Mouse (Mus musculus): ENCODE measurements at regions not wholly inside any gene's neighbourhood (a gene's known extent, or its start where the extent isn't known, plus 50 kb on each side); places are given as distances from the start of the nearest gene placed in this dataset.

- in situ Hi-C loops (cut with MboI; ENCODE audit: unreplicated experiment in 2 of 2) = loop anchor here in 1 of 2 experiments (25.0 kb wide), 3 partner anchors 884 to 1134 kb away; partner anchors contain the start of gene Jarid2
Measured at GRCm38 (mm10) chr13:43852888-43853287, 68.3 kb downstream of the Cd83 start.

GRCm38 (mm10) chr13:43854973-43855372 is 70.4 kb downstream of the Cd83 start:
- in situ Hi-C loops (cut with MboI; ENCODE audit: unreplicated experiment in 2 of 2) = loop anchor here in 1 of 2 experiments (25.0 kb wide), 3 partner anchors 882 to 1132 kb away; partner anchors contain the start of gene Jarid2

GRCm38 (mm10) chr13:43860932-43861331 is 76.4 kb downstream of the Cd83 start:
- in situ Hi-C loops (cut with MboI; ENCODE audit: unreplicated experiment in 2 of 2) = loop anchor here (10.0 to 25.0 kb wide), 8 partner anchors 106 to 1126 kb away; partner anchors contain the start of gene Jarid2 (in 1 of the 2)

GRCm38 (mm10) chr13:43861424-43861823 is 76.8 kb downstream of the Cd83 start:
- in situ Hi-C loops (cut with MboI; ENCODE audit: unreplicated experiment in 2 of 2) = loop anchor here (10.0 to 25.0 kb wide), 8 partner anchors 107 to 1126 kb away; partner anchors contain the start of gene Jarid2 (in 1 of the 2)

- in situ Hi-C loops (cut with MboI; ENCODE audit: unreplicated experiment in 2 of 2) = loop anchor here (10.0 to 25.0 kb wide), 8 partner anchors 107 to 1125 kb away; partner anchors contain the start of gene Jarid2 (in 1 of the 2)
Measured at GRCm38 (mm10) chr13:43862056-43862455, 77.5 kb downstream of the Cd83 start.

DNA sequence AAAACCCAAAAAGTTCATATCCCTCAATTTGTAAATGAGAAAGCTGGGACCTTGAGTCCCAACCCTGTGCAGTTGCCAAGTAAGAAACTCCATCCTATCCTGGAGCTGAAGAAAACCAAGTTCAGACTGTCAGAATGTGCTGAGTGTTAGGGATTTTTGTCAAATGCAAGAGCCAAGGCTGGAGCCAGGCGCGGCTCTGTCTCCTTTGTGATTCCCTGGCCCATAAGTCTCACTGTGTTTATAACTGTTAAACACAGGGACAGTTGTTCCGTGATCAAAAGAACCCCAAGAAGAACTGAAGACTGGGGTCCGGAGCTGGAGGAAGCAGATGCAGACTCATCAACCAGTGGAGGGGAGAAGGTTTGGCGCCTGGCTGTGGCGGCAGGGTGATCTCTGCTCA is 78.0 kb downstream of the Cd83 start:
- in situ Hi-C loops (cut with MboI; ENCODE audit: unreplicated experiment in 2 of 2) = loop anchor here (10.0 to 25.0 kb wide), 8 partner anchors 108 to 1125 kb away; partner anchors contain the start of gene Jarid2 (in 1 of the 2)

GRCm38 (mm10) chr13:43863581-43864100 is 79.1 kb downstream of the Cd83 start:
- in situ Hi-C loops (cut with MboI; ENCODE audit: unreplicated experiment in 2 of 2) = loop anchor here (10.0 to 25.0 kb wide), 8 partner anchors 109 to 1124 kb away; partner anchors contain the start of gene Jarid2 (in 1 of the 2)

DNA sequence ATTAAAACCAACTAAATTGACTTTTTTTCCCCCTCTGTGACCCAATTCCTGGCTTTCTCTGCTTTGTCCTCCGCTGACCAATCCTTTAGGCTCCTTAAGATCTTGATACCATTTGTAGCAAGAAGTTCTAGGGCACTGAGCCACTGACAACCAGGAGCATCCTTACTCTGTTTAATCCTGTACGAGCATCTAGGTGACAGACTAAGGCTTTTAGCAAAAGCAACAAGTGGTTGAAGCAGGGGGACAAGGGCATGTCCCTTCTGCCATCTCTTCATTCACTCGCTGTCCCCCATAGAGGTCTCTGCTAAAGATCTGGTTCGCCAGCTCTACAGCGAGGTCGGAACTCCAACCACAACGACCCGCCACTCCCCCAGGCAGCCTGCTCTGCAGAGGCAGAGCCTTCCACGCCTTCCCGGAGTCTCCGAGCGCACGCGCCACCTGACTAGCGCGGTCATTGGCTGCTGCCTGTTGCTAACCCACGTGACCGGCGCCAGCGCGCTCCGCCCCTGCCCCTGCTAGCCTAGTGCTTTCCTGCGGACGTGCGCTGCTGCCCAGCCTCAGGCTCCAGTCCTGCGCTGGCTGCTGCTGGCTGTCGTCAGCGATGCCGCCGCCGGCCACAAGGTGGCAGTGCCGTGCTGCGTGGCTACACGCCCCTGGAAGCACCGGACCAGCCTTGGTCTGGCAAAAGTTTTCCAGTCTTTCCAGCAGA is 79.7 kb downstream of the Cd83 start:
- in situ Hi-C loops (cut with MboI; ENCODE audit: unreplicated experiment in 2 of 2) = loop anchor here (10.0 to 25.0 kb wide), 8 partner anchors 110 to 1123 kb away; partner anchors contain the start of gene Jarid2 (in 1 of the 2)

GRCm38 (mm10) chr13:43865036-43865435 is 80.5 kb downstream of the Cd83 start:
- in situ Hi-C loops (cut with MboI; ENCODE audit: unreplicated experiment in 2 of 2) = loop anchor here (10.0 to 25.0 kb wide), 8 partner anchors 110 to 1122 kb away; partner anchors contain the start of gene Jarid2 (in 1 of the 2)

- in situ Hi-C loops (cut with MboI; ENCODE audit: unreplicated experiment in 2 of 2) = no loop called here
Measured at GRCm38 (mm10) chr13:43875895-43876294, 91.3 kb downstream of the Cd83 start.

GRCm38 (mm10) chr13:43887284-43887683 is 102.7 kb downstream of the Cd83 start:
- in situ Hi-C loops (cut with MboI; ENCODE audit: unreplicated experiment in 2 of 2) = no loop called here

GRCm38 (mm10) chr13:43891928-43892327 is 107.4 kb downstream of the Cd83 start:
- in situ Hi-C loops (cut with MboI; ENCODE audit: unreplicated experiment in 2 of 2) = no loop called here

DNA sequence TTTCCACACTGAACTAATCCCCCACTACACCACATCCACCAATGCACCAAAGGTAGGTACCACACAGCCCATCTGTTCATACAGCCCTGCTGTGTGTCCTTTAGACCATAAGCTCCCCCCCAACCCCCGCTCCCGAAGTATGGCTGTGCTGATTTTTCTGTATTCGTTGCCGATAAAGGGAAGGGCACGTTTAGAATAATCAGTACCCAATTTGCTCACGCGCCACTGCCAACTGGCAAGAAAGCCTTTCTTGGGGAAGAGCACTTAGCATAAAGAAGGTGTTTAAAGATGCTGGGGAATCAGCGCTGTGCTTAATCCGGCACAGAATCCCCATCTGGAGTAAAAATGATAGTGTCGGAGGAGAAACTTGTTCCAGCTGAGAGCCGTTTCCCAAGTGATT is 111.4 kb downstream of the Cd83 start:
- in situ Hi-C loops (cut with MboI; ENCODE audit: unreplicated experiment in 2 of 2) = no loop called here

- in situ Hi-C loops (cut with MboI; ENCODE audit: unreplicated experiment in 2 of 2) = no loop called here
Measured at GRCm38 (mm10) chr13:43897046-43897445, 112.5 kb downstream of the Cd83 start.

GRCm38 (mm10) chr13:43898555-43899258 is 114.1 kb downstream of the Cd83 start:
- in situ Hi-C loops (cut with MboI; ENCODE audit: unreplicated experiment in 2 of 2) = no loop called here

GRCm38 (mm10) chr13:43900115-43900514 is 115.5 kb downstream of the Cd83 start:
- in situ Hi-C loops (cut with MboI; ENCODE audit: unreplicated experiment in 2 of 2) = no loop called here

DNA sequence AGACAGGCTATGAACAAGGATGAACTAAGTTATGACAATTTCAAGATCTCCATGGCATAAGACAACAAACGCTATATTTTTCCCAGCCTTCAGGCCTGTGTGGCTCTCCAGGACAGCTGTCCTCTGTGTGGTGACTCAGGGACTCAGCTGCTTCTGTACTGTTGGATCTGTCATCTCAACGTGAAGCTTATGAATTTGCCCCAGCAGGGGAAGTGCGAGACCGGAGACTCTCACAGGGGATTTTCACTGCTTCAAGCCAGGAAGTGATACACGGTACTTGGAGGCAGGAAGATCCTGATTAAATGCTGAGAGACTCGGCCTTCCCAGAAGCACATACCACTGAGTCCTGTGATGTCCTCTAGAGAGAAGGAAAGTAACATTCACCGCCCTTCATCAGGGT is 116.2 kb downstream of the Cd83 start:
- in situ Hi-C loops (cut with MboI; ENCODE audit: unreplicated experiment in 2 of 2) = no loop called here

DNA sequence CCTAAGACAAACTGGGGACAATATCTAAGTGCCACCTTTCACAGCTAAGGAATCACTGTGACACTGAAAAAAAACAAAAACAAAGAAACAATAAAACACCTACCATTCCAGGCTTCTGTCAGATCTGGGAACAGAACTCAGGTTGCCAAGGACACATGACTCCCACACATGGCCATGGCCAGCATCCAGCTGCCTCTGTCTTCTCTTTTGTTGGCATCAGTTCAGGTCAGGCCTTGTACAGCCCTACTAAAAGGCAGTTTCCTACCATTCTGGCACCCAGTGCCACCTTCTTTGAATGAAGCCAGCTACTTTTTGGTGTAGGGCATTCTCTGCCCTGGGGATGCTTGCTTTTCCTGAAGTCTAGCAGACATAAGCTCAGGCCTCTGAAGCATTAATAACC is 118.8 kb downstream of the Cd83 start:
- in situ Hi-C loops (cut with MboI; ENCODE audit: unreplicated experiment in 2 of 2) = no loop called here

GRCm38 (mm10) chr13:43904291-43904690 is 119.7 kb downstream of the Cd83 start:
- in situ Hi-C loops (cut with MboI; ENCODE audit: unreplicated experiment in 2 of 2) = no loop called here

DNA sequence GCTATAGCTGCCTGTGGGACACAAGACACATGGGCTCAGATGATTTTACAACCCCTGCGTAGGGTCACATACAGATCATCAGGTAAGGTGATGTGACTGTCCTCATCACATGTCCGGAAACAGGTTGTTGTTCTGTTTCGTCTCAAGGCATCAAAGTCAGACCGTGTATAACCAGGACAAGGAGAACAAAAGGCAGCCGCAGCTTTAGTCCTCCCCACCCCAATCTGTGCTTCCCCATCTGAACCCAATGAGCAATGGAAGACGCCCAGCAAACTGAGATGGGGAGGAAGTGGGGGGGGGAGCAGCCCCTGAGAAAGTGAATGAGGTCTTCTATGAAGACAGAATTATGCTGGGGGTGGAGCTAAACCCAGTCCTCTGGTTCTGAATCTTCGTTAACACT is 121.7 kb downstream of the Cd83 start:
- in situ Hi-C loops (cut with MboI; ENCODE audit: unreplicated experiment in 2 of 2) = no loop called here

DNA sequence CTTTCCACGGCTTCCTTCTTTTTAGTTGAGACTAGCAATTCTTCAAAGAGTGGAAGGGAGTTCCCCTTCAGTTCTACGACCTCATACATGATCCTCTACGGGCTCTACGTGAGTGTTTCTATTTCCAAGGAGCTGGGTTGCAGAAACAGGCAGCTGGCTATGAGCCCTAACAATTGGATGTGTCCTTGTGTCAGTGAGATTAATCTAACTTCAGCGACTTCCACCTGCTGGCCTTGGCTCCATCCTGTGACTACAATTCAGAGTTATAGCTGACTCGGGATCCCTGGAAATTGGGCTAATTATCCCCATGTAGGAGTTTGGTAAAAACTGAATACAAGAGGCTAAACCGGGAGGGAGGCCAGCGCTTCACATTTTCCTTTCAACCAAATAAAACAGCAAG is 122.8 kb downstream of the Cd83 start:
- in situ Hi-C loops (cut with MboI; ENCODE audit: unreplicated experiment in 2 of 2) = no loop called here
